Comparison of ENCODE assay signal across 18 mouse cellular contexts in the genomic region with DNA sequence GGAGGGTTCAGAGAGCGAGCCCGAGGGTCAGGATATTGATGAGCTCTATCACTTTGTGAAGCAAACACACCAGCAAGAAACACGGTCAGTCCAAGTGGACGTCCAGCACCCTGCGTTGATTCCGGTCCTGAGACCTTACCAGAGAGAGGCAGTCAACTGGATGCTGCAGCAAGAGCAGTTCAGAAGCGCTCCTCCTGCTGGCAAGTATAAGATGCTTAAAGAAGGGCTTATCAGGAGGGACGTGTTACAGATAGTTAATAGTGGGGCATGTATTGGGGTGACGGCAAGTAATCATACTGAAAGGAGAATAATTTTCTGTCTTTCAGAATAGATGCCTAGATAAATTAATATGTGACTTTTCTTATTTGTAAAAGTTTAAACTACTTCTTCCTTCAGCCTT. TPM values are rescaled to one million over a fixed set of nuclear protein-coding genes. Genes with fewer than 3 reads are reported as not detected.
DNase-seq lines count a peak whose midpoint lies in the region; ATAC-seq and TF ChIP-seq lines count a peak whose summit lies in the region.
"Had no signal": no experiment of that assay in that cellular context is flagged by ENCODE, and none has a peak within 500 bp of the region (broad histone marks: within the 10 kb centered on the region; RNA-seq: fewer than 3 reads in every experiment).

No protein-coding gene starts in this region.

- no peak overlapping the region for H3K27ac ChIP-seq in forebrain, embryonic 14.5 days (ENCODE audit: low read depth, low read length)
- H3K27ac ChIP-seq in forebrain, embryonic 16.5 days (ENCODE audit: low read length): no peak overlapping the region
- H3K27ac ChIP-seq in layer of hippocampus, adult 2 months: no peak overlapping the region
- no peak overlapping the region for H3K27ac ChIP-seq in ES-Bruce4 (ENCODE audit: insufficient read depth, low read length)
- H3K27ac ChIP-seq in intestine, embryonic 16.5 days (ENCODE audit: low read length): no peak overlapping the region
- H3K27ac ChIP-seq: heart, adult 2 months; kidney, embryonic 15.5 days; limb, embryonic 13.5 days; neural tube, embryonic 12.5 days had no signal

- H3K27me3 ChIP-seq in forebrain, embryonic 14.5 days (replicated peaks; ENCODE audit: control insufficient read depth, insufficient read depth, low read length): no peaks in the 10 kb centered on the region
- no peaks in the 10 kb centered on the region for H3K27me3 ChIP-seq in forebrain, embryonic 16.5 days (replicated peaks; ENCODE audit: control insufficient read depth, insufficient read depth, low read length)
- H3K27me3 ChIP-seq in ES-Bruce4 (ENCODE audit: control insufficient read depth, insufficient read depth, low read length, poor library complexity, severe bottlenecking): no peaks in the 10 kb centered on the region
- no peaks in the 10 kb centered on the region for H3K27me3 ChIP-seq in intestine, embryonic 16.5 days (replicated peaks; ENCODE audit: control insufficient read depth, insufficient read depth, low read length)
- H3K27me3 ChIP-seq: kidney, embryonic 15.5 days; limb, embryonic 13.5 days; neural tube, embryonic 12.5 days had no signal

- peak; percentile 9 for DNase-seq in forebrain, embryonic 14.5 days (ENCODE audit: low spot score)
- no peak for DNase-seq in layer of hippocampus, adult 2 months (ENCODE audit: low spot score in 2 of 2)
- DNase-seq in layer of hippocampus, adult 8-10 months (ENCODE audit: low spot score in 2 of 2): no peak
- DNase-seq: adrenal gland, adult 8-10 months; cerebellum, adult 9-11 months; embryo, embryonic 11 days; gastrocnemius, postnatal 25 days; heart, adult 2 months; right cerebral cortex, postnatal 4 days; thymus, postnatal 14 days had no signal

- H3K9me3 ChIP-seq in forebrain, embryonic 14.5 days (replicated peaks; ENCODE audit: control insufficient read depth, low read length): no peaks in the 10 kb centered on the region
- H3K9me3 ChIP-seq in forebrain, embryonic 16.5 days (ENCODE audit: control insufficient read depth, low read length): no peaks in the 10 kb centered on the region
- no peaks in the 10 kb centered on the region for H3K9me3 ChIP-seq in ES-Bruce4 (replicated peaks; ENCODE audit: control insufficient read depth, insufficient read depth, low read length, poor library complexity, severe bottlenecking)
- H3K9me3 ChIP-seq in intestine, embryonic 16.5 days (ENCODE audit: control insufficient read depth, low read length): no peaks in the 10 kb centered on the region
- H3K9me3 ChIP-seq: kidney, embryonic 15.5 days; limb, embryonic 13.5 days; neural tube, embryonic 12.5 days had no signal

- 87% methylated on average over 9 of the region's 9 CpGs for whole genome bisulfite sequencing in forebrain, embryonic 14.5 days
- WGBS in forebrain, embryonic 16.5 days: 88% methylated on average over 9 of the region's 9 CpGs
- 86% methylated on average over 9 of the region's 9 CpGs for WGBS in intestine, embryonic 16.5 days

- peak; percentile 20 for TF ChIP-seq CTCF in layer of hippocampus, adult 2 months (conservative IDR thresholded peaks at IDR 0.05)
- TF ChIP-seq CTCF in ES-Bruce4 (IDR thresholded peaks at IDR 0.05; ENCODE audit: low read depth, low read length): peak; percentile 20

- H3K4me2 ChIP-seq in forebrain, embryonic 14.5 days (ENCODE audit: low read length): no peak overlapping the region
- H3K4me2 ChIP-seq in forebrain, embryonic 16.5 days (ENCODE audit: low read length): no peak overlapping the region
- H3K4me2 ChIP-seq in intestine, embryonic 16.5 days (ENCODE audit: low read depth, low read length): no peak overlapping the region
- H3K4me2 ChIP-seq: kidney, embryonic 15.5 days; limb, embryonic 13.5 days; neural tube, embryonic 12.5 days had no signal

- ATAC-seq in forebrain, embryonic 14.5 days: no peak
- ATAC-seq in forebrain, embryonic 16.5 days: no peak
- ATAC-seq in megakaryocyte progenitor cell, adult 5-6 weeks (replicated peaks; ENCODE audit: poor library complexity): peak; percentile 58
- ATAC-seq in intestine, embryonic 16.5 days: no peak
- ATAC-seq: inflammation-experienced regulatory T-cells, adult 6 months had no signal

- H3K4me3 ChIP-seq in forebrain, embryonic 14.5 days (ENCODE audit: low read depth, low read length): no peak overlapping the region
- no peak overlapping the region for H3K4me3 ChIP-seq in forebrain, embryonic 16.5 days (replicated peaks; ENCODE audit: low read length)
- no peak overlapping the region for H3K4me3 ChIP-seq in layer of hippocampus, adult 2 months
- H3K4me3 ChIP-seq in ES-Bruce4 (ENCODE audit: low read depth, low read length): no peak overlapping the region
- H3K4me3 ChIP-seq in intestine, embryonic 16.5 days (ENCODE audit: low read length): no peak overlapping the region
- H3K4me3 ChIP-seq: heart, adult 2 months; kidney, embryonic 15.5 days; limb, embryonic 13.5 days; neural tube, embryonic 12.5 days had no signal

- peaks cover 51% of the 10 kb centered on the region for H3K36me3 ChIP-seq in forebrain, embryonic 14.5 days (ENCODE audit: control insufficient read depth, insufficient read depth, low read length)
- H3K36me3 ChIP-seq in forebrain, embryonic 16.5 days (ENCODE audit: control insufficient read depth, insufficient read depth): peaks cover 22% of the 10 kb centered on the region
- H3K36me3 ChIP-seq in ES-Bruce4 (ENCODE audit: control insufficient read depth, insufficient read depth, low read length, poor library complexity, severe bottlenecking): peaks cover 47% of the 10 kb centered on the region
- peaks cover 6% of the 10 kb centered on the region; the same call in 1 of the 2 replicates for H3K36me3 ChIP-seq in intestine, embryonic 16.5 days (ENCODE audit: control insufficient read depth, insufficient read depth, low read length)

- TF ChIP-seq EP300 in ES-Bruce4 (IDR thresholded peaks at IDR 0.05; ENCODE audit: insufficient read depth, low read depth, low read length): no peak

- TF ChIP-seq POLR2A in ES-Bruce4 (IDR thresholded peaks at IDR 0.05; ENCODE audit: insufficient read depth, low read length): no peak

- no peak overlapping the region for H3K9ac ChIP-seq in forebrain, embryonic 14.5 days (ENCODE audit: low read length)
- no peak overlapping the region for H3K9ac ChIP-seq in forebrain, embryonic 16.5 days (replicated peaks; ENCODE audit: low read depth, low read length)
- H3K9ac ChIP-seq in ES-Bruce4 (ENCODE audit: low read depth, poor library complexity, severe bottlenecking): no peak overlapping the region
- H3K9ac ChIP-seq in intestine, embryonic 16.5 days (ENCODE audit: low read depth, low read length): no peak overlapping the region
- H3K9ac ChIP-seq: kidney, embryonic 15.5 days; limb, embryonic 13.5 days; neural tube, embryonic 12.5 days had no signal

- H3K4me1 ChIP-seq in forebrain, embryonic 14.5 days (ENCODE audit: control insufficient read depth, insufficient read depth, low read length): 0 out of 2 replicates have a peak, but pooled peaks cover 4% of the 10 kb centered on the region
- peaks cover 15% of the 10 kb centered on the region for H3K4me1 ChIP-seq in forebrain, embryonic 16.5 days (replicated peaks; ENCODE audit: control insufficient read depth, insufficient read depth, low read length)
- no peaks in the 10 kb centered on the region for H3K4me1 ChIP-seq in ES-Bruce4 (ENCODE audit: control insufficient read depth, insufficient read depth, low read length)
- no peaks in the 10 kb centered on the region for H3K4me1 ChIP-seq in intestine, embryonic 16.5 days (ENCODE audit: control insufficient read depth, insufficient read depth, low read length)
- H3K4me1 ChIP-seq: kidney, embryonic 15.5 days; neural tube, embryonic 12.5 days had no signal

RNA-seq across cellular contexts. Expression of gene Shprh, which starts 7.8 kb away (rescaled TPM):
- 24.5 and 31.9 TPM in 2 replicates for polyA plus RNA-seq in forebrain, embryonic 14.5 days (2014; fragmentation: Nextera tagmentation; extraction: Ambion mirVana)
- 27.9 and 30.1 TPM in 2 replicates for polyA plus RNA-seq in forebrain, embryonic 16.5 days (2015; fragmentation: Nextera tagmentation; extraction: Ambion mirVana)
- 10 to 100 TPM; 39.4 to 41.3 TPM for total RNA-seq in layer of hippocampus, adult 2 months (2021)
- 10 to 100 TPM; 34.7 to 46.1 (median 40.1) TPM for total RNA-seq in layer of hippocampus, adult 8-10 months (2022)
- 29.7 and 33.8 TPM in 2 replicates for polyA plus RNA-seq in ES-Bruce4 (2011; ENCODE audit: insufficient read depth, insufficient read length, low read depth, missing spikeins)
- total RNA-seq in megakaryocyte progenitor cell, adult 5-6 weeks (2015): 14.8 and 17.5 TPM in 2 replicates
- total RNA-seq in megakaryocyte progenitor cell, adult 5-6 weeks (2017): 17.8 and 23.7 TPM in 2 replicates
- polyA plus RNA-seq in intestine, embryonic 16.5 days (2015; fragmentation: Nextera tagmentation; extraction: Ambion mirVana): 9.3 and 9.6 TPM in 2 replicates
